In genomic region chr6:32109207-32109606, GRCm38 (mm10) we compare ENCODE assay signal across 20 mouse cellular contexts. TPM values are rescaled to one million over a fixed set of nuclear protein-coding genes. Genes with fewer than 3 reads are reported as not detected.
"Had no signal": no experiment of that assay in that cellular context is flagged by ENCODE, and none has a peak within 500 bp of the region (broad histone marks: within the 10 kb centered on the region; RNA-seq: fewer than 3 reads in every experiment).

No protein-coding gene starts in this region.

- DNase-seq: lung, adult 18-20 months; lung, embryonic 14.5 days; lung, postnatal 10 days; lung, postnatal 4 days; right cerebral cortex, postnatal 14 days; thymus, adult 2 months; thymus, postnatal 25 days; thymus, postnatal 4 days had no signal

- ATAC-seq: midbrain, embryonic 15.5 days had no signal

RNA-seq across cellular contexts. Expression of gene 1700012A03Rik, which starts 59.2 kb away (rescaled TPM):
- total RNA-seq: midbrain, postnatal 0 days; monocyte, adult 5-6 weeks; neutrophil, adult 5-6 weeks had no signal
- polyA plus RNA-seq: liver, embryonic 16.5 days; lung, embryonic 14.5 days; lung, embryonic 16.5 days; midbrain, embryonic 12.5 days; midbrain, embryonic 15.5 days; midbrain, postnatal 0 days; neural tube, embryonic 12.5 days; neural tube, embryonic 14.5 days; spleen, adult 2 months; stomach, embryonic 15.5 days; stomach, postnatal 0 days; thymus, adult 2 months had no signal
